Mouse (Mus musculus) cerebellum, adult 11-12 months (tissue): ENCODE measurements around the gene Clic3.
"Not testable (repeated sequence)": the region's sequence is repeated elsewhere in the genome, so short reads cannot be mapped to it uniquely, and the experiment has no call there.

Experiments used
- DNase-seq: peaks from one replicate; pipeline ENCODE4 v3.0.0; 2022

Gene Clic3

DNA sequence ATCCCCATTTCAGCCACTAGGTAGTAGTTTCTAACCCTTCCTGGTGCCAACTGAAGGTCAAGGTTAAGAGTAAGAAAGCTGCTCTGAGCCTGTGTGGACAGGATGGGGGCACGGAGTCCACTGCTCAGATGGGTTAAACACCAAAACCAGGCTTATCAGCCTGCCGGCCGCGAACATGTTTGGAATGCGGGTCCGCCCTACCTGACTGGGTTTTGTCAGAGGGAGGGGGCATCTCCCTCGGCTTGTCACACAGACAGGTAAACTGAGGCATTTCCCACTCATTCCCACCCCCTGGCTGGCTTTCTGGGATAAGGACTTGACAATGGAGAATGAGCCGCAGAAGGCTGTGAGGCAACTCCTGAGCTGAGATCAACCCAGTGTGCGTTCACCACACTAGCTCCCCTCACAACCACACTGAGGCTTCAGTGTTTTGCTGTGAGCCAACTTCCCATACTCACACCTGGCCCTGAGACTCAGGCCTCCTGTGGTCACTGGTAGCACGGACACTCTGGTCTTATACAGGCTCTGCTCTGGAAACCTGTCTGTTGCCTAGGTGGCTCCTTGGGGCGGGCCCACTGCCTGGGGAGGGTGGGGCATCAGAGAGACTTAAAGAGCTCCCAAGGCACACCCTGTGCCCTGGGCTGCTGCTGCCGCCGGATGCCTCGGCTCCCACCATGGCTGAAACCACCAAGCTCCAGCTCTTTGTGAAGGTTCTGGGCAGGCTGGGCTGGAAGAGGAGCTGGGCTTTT is at the start of gene Clic3:
Gene Clic3 (plus strand): TSS at position 634 of the 749 bp plus-strand sequence.
- DNase-seq, result no peak

DNA sequence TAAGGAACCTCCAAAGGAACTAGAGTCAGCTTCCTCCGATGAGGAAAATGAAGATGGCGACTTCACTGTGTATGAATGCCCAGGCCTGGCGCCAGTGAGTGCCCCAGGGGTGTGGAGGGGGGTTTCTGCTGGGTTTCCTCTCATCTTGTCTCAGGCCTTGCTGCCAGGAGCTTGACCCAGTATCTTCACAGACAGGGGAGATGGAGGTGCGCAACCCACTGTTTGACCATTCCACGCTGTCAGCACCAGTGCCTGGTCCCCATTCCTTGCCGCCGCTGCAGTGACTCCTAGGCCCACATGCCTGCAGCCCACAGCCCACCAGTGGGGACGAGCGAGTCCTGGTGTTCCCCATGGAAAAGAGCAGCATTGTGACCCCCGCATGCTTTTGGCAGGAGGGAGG is 47.7 kb upstream of the Clic3 start:
- DNase-seq, result peak; percentile 20

DNA sequence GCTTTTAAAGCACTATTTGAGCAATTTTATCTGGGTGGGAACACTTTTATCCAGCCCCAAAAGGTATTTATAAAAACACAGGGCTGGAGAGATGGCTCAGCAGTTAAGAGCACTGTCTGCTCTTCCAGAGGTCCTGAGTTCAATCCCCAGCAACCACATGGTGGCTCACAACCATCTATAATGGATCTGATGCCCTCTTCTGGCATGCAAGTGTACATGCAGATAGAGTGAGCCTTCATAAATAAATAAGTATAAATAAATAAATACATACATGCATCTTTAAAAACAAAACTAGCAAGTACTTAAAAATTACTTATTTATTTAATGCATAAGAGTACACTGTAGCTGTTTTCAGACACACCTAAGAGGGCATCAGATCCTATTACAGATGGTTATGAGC is 43.2 kb upstream of the Clic3 start:
- DNase-seq, result not testable (repeated sequence)

DNA sequence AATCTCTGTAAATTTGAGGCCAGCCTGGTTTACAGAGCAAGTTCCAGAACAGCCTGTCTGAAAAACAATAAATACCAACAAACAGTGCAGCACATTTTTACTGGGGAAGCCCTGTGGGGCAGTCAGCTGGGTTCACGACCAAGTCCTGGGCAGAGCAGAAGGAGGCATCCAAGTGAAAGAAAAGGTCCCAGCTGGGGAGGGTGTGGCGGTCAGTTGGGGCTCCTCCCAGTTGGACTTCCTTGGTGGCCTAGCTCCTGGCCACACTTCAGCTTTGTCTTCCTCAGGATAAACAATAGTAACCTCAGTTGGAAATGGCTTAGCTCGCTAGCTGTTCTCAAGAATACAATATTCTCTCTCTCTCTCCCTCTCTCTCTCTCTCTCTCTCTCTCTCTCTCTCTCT is 39.2 kb upstream of the Clic3 start:
- peak; percentile 31 for DNase-seq

DNA sequence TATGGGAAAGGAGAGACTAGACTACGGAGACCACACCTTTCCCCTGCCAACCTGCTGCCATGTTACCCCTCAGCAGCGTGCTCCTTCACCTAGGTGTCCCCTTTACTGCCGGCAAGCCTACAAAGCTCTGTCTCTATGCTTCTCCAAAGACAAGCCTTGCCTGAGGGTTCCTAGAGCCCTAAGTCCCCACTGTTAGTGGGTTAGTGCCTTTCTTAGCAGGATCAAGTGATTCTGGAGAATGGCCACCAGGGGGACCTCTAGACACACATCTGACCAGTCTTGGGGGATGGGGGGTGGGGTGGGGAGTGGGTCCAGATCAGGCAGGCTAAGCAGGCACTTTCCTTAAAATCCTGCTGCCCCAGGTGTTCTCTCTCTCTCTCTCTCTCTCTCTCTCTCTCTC is 34.7 kb upstream of the Clic3 start:
- peak; percentile 56 for DNase-seq

DNA sequence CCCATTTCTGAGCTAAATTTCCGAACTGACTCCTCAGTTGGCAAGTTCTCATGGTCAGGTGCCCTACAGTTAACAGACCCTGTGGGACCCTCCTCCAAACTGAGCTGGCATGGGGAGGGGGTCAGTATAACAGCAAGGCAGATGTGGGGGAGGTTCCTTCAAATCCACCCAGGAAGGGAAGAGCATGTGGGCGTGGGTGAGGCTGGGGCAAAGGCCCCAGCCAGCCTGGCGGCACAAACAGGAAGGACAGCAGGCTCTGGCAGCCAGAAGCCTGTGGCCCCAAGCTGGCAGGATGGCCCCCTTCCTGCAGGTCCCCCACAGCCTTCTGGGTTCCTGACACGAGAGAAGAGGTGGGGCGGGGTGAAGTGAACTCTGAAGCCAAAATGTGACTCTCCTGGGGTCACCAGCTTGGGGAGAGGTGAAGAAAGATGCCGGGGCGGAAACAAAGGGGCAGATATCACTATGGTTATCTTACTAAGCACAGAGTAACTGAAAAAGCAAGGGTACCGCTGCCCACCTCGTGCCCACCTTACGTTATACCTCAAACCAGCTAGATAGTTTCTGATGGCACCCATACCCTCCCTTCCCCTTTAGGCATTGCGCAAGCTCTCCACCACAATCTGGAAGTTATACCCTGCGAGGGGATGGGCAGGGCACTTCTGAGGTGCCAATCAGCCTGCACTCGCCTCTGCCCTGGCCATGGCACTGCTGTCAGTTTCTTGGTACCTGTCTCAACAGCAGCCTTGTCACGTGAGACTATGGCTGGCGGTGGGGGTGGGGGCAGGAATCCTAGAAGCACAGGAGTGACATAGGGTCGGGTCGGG is 33.8 kb upstream of the Clic3 start, which contains the start of gene Fut7:
Gene Fut7 (plus strand): TSS at position 681 of the 824 bp plus-strand sequence.
- peak; percentile 65 for DNase-seq

DNA sequence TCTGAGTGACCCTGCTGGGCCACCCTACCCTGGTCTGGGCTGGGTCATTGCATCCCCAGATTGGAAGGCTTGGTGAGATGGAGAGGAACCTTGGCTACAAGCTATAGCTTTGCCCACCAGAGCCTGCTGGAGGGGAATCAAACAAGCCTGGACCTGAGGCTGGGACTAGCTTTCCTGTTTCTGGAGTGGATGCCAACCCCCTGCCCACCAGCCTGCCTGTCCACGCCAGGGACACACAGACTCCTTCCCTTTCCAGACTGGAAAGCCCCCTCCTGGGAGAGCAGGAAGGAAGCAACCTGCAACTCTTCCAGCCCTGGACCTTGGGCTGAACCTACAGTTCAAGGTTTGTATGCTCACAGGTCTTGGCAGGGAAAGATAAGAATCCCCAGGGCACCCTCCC is 33.0 kb upstream of the Clic3 start:
- DNase-seq, result peak; percentile 40

DNA sequence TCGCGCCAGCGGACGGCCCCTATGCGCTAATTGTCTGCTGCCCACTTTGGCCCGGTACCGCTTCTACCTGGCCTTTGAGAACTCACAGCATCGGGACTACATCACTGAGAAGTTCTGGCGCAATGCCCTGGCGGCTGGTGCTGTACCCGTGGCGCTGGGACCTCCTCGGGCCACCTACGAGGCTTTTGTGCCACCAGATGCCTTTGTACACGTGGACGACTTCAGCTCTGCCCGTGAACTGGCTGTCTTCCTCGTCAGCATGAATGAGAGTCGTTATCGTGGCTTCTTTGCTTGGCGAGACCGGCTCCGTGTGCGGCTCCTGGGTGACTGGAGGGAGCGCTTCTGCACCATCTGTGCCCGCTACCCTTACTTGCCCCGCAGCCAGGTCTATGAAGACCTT is 31.2 kb upstream of the Clic3 start:
- peak; percentile 73 for DNase-seq

DNA sequence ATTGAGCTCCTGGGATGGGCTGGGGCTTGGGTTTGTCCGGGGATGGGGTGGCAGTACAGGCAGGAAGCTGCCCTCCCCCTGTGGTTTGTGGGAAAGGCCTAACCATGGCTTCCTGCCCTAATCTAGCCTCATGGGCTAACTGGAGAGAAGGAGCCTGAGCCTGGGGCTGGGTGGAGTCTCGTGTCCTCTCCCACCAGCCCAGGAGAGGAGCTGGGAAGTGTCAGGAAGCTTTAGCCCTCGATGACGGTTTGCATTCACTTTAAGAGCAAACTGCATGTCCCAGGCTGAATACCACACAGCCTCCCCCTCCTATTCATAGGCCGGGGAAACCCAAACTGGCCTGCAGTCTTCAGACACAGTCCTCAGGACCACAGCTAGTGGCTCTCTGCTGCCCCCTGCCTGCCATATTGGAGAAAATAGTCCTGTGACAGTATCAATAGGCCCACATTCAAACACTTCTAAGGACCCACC is 29.9 kb upstream of the Clic3 start:
- peak; percentile 74 for DNase-seq

DNA sequence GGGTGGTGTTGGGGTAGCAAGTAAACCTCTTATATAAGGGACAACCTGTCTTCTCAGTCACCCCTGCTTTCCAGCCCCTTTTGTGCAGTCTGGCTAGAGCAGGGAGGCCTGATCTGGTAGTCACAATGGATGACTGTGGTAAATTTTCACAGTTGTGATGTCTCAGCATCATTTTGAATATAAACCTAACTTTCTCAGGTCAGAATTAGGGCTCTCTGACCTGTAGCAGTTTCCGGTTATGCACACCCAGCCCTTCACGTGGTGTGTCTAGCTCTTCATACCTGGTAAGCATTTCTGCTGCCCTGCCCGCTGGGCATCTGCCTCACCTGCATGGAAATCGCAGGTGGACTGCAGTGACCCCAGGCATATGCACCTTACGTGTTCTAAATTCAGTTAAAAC is 29.4 kb upstream of the Clic3 start:
- peak; percentile 53 for DNase-seq

DNA sequence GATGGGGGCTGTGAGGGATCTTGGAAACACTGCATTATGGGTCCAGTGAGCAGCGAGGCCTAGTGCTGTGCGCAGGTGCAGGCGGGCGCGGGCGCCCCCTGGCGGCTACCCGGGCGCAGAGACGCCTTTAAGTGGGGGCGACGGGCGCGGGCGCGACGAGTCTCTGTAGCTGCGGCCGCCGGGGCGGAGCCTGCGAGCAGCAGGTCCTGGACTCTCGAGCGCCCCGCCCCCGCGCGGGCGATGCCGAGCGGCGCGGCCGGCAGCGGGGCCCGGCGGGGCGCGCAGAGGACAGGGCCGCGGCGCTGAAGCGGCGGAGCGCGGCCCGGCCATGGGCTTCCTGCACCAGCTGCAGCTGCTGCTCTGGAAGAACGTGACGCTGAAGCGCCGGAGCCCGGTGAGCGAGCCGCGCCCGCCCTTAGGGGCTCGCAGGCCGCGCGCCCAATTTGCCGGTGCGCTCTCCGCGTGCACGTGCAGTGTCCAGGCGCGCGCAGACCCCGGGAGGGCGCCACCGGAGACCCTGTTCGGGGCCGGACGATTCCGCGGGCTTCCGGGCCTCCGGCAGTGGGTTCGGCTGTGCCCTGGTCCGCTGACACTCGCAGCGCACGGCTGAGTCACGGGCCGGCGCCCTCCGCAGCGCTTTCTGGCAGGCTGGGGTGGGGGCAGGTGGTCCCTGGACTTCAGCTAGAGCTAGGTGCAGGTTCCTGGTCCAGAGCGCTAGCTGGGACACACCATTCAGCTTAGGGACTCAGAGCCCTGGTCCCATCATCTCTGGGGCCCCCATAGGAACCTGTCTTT is 28.0 kb upstream of the Clic3 start, which contains the start of gene Abca2:
Gene Abca2 (plus strand): TSS at position 262 of the 795 bp plus-strand sequence.
- DNase-seq, result peak; percentile 98

DNA sequence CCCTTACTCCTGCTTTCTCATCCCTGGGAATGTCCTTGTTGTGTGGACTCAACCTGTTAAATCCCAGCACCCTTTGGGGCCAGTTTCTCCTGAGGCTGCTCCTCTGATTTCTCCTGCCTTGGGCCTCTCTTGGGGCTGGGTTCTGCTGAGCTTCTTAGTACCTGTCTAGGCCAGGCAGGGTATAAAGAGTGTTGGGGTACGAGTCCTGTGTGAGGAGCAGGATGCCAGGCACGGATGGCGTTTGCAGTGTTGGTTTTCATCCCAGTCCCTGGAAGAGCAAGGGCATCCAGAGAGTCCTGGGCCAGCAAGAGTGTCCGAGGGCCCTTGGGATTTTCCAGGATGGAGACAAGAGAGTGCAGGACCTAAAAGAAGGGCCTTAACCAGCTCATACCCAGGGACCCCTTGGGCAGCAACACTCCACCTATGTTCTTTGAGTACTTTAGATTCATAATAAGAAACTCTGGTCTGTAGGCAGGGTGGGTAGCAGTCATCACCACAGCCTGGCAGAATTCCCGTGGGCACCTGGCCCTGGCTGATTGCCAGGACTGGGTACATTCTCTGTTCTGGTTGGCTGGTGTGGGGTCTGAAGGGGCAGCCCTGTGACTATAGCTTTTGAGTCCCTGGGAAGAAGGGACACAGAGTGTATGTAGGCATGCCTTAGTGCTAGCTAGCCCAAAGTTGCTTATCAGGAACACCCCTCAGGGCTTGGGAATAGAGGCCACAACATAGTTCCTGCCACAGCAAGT is 27.0 kb upstream of the Clic3 start:
- peak; percentile 83 for DNase-seq

DNA sequence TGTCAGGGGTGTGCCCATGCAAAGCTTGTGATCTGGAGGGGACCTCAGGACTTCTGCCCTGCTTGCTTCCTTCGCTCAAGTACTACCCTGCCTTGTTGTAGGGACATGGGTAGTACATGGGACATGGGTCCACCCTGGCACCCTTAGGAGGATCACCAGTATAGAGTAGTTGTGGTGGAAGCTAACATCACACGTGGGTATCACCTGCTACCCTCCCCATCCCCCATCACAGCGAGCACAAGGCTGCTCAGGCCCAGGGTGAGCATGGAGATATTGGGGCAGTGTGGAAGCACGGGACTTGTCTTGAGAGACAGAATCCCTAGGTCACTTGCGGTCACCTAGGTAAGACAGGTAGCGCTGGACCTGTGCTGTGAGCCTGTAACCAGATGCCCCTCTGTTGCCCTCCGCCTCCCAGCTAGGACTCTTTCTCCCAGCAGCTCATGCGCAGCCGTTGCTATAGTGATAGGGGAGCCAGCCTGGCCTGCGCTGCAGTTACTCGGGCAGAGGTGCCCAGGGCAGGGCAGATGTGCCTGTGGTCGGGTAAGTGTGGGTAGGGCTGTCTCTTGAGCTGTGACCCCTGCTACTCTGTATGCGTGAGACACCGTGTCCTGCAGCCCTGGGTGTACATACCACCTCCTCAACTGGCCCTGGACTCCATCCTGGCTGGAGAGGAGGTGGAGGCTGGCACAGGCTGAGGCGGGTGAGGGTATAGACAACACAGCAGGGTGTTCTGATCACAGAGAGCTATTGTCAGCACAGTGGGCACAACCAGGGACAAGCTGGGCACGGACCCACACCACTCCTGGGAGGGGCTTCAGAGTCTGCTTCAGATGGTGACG is 26.0 kb upstream of the Clic3 start:
- peak; percentile 76 for DNase-seq

DNA sequence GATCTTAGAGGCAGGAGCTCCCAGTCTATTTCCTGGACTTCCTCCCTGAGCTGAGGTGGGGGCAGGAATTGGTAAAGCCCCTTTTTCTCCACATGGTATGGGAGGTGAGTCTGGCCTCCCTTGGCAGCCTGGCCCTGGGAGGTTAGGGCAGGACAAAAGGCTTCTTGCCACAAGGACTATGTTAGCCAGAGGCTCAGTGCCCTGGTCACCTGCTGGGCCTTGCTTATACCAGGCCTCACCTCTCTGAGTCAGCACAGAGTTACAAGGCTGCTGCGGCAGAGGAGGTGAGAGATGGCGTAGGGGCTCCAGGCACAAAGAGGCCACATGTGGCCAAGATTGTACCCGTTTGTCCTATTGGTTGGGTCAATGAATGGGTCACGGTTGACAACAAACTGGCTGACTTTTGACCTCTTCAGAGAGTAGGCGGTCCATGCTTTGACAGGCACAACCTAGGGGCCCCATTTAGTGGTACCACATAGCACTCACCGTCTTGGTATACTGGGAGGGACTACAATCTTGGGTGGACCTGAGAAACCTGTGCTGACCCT is 25.3 kb upstream of the Clic3 start:
- DNase-seq, result peak; percentile 65

DNA sequence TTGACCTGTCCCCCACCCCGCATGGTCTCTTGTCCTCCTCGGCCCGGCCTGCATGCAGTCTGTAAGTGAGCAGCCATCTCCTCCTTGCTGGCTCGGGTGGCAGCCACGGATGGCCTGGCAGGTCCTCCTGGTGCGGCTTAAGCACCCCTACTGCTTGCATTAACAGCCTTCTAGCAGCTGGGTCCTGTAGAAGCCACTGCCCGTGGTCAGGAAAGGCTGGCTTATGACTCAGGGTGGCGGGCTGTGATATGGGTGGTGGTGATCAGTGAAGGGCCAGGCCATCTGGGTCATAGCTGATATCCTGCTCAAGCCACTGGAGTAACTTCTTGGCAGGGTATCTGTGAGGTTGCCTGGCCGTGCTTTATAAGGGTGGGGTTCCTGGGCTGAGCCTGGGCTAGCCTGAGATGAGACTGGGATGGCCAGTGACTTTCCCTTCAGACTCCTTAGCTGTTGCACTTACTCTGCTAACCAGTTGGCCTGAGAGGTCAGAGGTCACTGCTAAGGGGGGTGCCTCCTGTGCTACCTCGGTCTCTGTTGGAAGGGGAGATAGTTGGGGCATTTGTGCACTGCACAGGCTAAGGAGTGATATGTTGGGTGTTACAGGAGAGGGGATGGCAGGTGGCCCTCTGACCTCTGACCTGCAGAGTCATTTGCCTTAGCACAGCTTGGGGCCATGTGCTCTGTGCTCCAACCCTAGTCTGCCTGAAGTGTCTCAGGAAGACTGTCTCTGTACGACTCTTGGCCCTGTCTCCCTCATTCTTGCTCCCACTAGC is 24.1 kb upstream of the Clic3 start:
- DNase-seq, result peak; percentile 69

DNA sequence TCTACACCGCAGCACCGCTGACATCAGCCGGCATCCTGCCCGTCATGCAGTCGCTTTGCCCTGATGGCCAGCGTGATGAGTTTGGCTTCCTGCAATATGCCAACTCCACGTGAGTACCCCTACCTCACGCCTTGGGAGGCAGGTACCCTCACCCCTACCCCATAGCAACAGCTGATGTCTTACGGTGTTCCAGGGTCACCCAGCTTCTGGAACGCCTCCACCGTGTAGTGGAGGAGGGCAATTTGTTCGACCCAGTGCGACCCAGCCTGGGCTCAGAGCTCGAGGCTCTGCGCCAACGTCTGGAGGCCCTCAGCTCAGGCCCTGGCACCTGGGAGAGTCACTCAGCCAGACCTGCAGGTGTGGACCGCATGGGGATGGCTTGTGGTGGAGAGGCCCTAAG is 23.5 kb upstream of the Clic3 start:
- peak; percentile 68 for DNase-seq

DNA sequence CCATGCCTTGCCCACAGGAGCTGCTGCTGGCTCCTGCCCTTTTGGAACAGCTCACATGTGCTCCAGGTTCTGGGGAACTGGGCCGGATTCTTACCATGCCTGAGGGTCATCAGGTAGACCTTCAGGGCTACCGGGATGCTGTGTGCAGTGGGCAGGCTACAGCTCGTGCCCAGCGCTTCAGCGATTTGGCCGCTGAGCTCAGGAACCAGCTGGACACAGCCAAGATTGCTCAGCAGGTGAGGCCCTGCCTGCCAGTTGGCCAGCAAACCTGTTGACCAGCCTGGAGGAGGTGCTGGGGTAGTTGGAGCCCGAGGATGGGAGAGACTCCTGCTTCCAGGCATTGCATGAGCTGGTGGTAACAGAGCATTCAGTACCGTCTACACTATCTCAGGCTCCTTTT is 22.3 kb upstream of the Clic3 start:
- DNase-seq, result peak; percentile 97

DNA sequence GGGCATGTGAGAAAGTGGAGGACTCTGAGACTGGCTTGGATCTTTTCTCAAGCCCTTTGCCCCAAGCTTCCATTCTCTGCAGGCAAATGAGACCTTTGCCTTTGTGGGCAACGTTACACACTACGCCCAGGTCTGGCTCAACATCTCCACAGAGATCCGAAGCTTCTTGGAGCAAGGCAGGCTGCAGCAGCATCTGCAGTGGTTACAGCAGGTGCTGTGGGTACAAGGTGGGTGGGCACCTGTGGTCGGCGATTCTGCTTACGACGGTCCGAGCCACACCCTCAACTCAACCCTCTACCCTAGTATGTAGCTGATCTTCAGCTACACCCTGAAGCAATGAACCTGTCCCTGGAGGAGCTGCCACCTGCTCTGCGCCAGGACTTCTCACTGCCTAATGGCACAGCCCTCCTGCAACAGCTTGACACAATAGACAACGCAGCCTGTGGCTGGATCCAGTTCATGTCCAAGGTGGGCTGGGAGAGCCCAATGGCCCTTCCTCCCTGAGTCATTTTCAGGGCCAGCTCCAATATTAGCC is 20.3 kb upstream of the Clic3 start:
- peak; percentile 57 for DNase-seq

DNA sequence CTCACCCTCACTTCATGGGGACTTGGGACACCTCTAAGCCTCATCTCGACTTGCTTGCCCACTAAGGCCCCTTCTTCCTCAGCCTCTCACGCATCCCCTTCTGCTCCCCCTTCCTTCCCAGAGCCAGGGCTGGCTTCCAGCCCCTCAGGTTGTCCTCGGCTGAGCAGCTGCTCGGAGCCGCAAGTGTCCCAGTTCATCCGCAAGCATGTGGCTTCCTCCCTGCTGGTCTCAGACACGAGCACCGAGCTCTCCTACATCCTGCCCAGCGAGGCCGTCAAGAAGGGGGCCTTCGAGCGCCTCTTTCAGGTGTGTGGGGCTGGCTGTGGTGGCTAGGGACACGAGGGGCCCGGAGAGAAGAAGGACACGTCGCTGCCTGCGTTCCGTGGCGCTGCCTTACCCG is 15.6 kb upstream of the Clic3 start:
- DNase-seq, result peak; percentile 61

DNA sequence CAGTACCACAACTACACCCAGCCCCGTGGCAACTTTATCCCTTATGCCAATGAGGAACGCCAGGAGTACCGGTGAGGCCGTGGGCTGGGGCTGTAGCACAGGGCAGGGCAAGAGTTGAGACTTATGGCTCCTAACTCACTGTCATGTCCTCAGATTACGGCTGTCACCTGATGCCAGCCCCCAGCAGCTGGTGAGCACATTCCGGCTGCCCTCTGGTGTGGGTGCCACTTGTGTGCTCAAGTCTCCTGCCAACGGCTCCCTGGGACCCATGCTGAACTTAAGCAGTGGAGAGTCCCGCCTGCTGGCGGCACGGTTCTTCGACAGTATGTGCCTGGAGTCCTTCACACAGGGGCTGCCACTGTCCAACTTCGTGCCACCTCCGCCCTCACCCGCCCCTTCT is 14.0 kb upstream of the Clic3 start:
- peak; percentile 35 for DNase-seq
